Mouse (Mus musculus) liver, postnatal 0 days (tissue): ENCODE data around the gene Rpl39.

Source experiments
- CTCF ChIP-seq: sonication (generic); IDR thresholded peaks from 2 replicates; pipeline ENCODE4 v1.5.1; 2016; ENCODE audit warnings: antibody characterized with exemption, low read depth
- EP300 ChIP-seq: IDR thresholded peaks from 2 replicates; pipeline ENCODE4 v1.6.1; 2016; ENCODE audit warnings: antibody characterized with exemption, low read depth, mild to moderate bottlenecking

- no peak for TF ChIP-seq CTCF
- no peak for TF ChIP-seq EP300
These were observed 780 bp downstream of the Rpl39 start for GRCm38 (mm10) chrX:37084318-37084926.
